Mouse (Mus musculus) small intestine, adult 2 months (tissue): Measurements from ENCODE around the gene Gskip. TPM values are rescaled to one million over a fixed set of nuclear protein-coding genes. Genes with fewer than 3 reads are reported as not detected.

Experiments used
- H3K27ac ChIP-seq: fragments of 200-500 bp; 2 replicates; pipeline ENCODE4 v1.5.1; 2012; ENCODE audit warnings: low read depth, low read length, control low read depth, inconsistent platforms; ENCODE audit not compliant: insufficient read depth
- H3K27me3 ChIP-seq: fragments of 200-500 bp; 2 replicates; pipeline ENCODE4 v1.6.1; 2012; ENCODE audit warnings: mild to moderate bottlenecking, moderate library complexity, low read length, inconsistent platforms; ENCODE audit not compliant: control insufficient read depth, insufficient read depth
- H3K36me3 ChIP-seq: fragments of 200-500 bp; 2 replicates; pipeline ENCODE4 v1.6.1; 2012; ENCODE audit warnings: mild to moderate bottlenecking, low read length, control low read depth, inconsistent platforms; ENCODE audit not compliant: control insufficient read depth, insufficient read depth
- H3K4me1 ChIP-seq: fragments of 200-500 bp; 2 replicates; pipeline ENCODE4 v1.6.1; 2012; ENCODE audit warnings: low read length, inconsistent platforms, mixed read lengths; ENCODE audit not compliant: control insufficient read depth, insufficient read depth, insufficient read length
- H3K4me3 ChIP-seq: fragments of 200-500 bp; 2 replicates; pipeline ENCODE4 v1.5.1; 2012; ENCODE audit warnings: low read depth, mild to moderate bottlenecking, control low read depth, inconsistent platforms, low read length, moderate library complexity
- CTCF ChIP-seq: fragments of 200-500 bp; IDR thresholded peaks from 2 replicates; pipeline ENCODE4 v1.5.1; 2012; ENCODE audit warnings: low read depth, mild to moderate bottlenecking, control low read depth, inconsistent platforms, low read length, moderate library complexity, mixed read lengths; ENCODE audit not compliant: insufficient replicate concordance, insufficient read length; ENCODE audit errors: extremely low read depth
- POLR2A ChIP-seq: fragments of 200-500 bp; IDR thresholded peaks from 2 replicates; pipeline ENCODE4 v1.6.1; 2012; ENCODE audit warnings: low read depth, mild to moderate bottlenecking, control low read depth, inconsistent platforms, low read length, moderate library complexity
- whole genome bisulfite sequencing: fragments of 180-500 bp; shearing (Covaris S2); methylation state at CpG from one replicate; pipeline ENCODE4 v1.1.7; 2018; 5-methylcytosine and 5-hydroxymethylcytosine counted together
- polyA plus RNA-seq: library from polyadenylated mRNA; depleted of rRNA; stranded (reverse); fragments of >200 nt; gene quantifications from 2 replicates; pipeline ENCODE4 v1.2.3, GENCODE M21; 2012; rRNA removed

Gene Gskip
- polyA plus RNA-seq, 1 experiment = 11.4 TPM

DNA sequence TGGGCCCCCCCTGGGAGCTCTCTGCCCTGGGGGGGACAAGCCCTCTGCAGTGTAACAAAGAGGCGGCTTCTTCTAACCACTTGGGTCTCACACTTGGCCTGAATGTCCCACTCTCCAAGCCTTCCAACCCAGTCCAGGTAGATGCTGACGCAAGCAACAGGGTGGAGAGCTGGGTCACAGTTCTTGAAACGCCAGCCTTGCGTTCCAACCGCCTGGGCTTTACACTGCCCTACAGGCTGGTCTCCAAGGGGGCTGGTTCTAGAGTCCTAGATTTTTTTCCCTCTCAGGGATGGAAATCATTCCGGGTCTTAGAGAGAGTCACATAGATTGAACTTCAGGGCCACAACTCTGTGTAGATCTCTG is 51.2 kb downstream of the Gskip start:
- H3K27ac ChIP-seq = no peak overlapping the region
- no peaks in the 10 kb centered on the region for H3K36me3 ChIP-seq
- TF ChIP-seq POLR2A = no peak
- no peak for TF ChIP-seq CTCF
- H3K27me3 ChIP-seq = no peaks in the 10 kb centered on the region
- no peaks in the 10 kb centered on the region; the same call in 1 of the 2 replicates for H3K4me1 ChIP-seq
- no peak overlapping the region for H3K4me3 ChIP-seq
- WGBS = 93% methylated on average over 6 of the region's 6 CpGs

GRCm38 (mm10) chr12:105738316-105739096 is 53.9 kb downstream of the Gskip start:
- Histone ChIP-seq H3K27me3 (no peaks in the 10 kb centered on the region), H3K36me3 (no peaks in the 10 kb centered on the region), H3K4me1 (no peaks in the 10 kb centered on the region), H3K27ac (no peak overlapping the region), H3K4me3 (no peak overlapping the region)
- no peak for TF ChIP-seq CTCF
- TF ChIP-seq POLR2A = no peak
- 88% methylated on average over 15 of the region's 15 CpGs for WGBS

DNA sequence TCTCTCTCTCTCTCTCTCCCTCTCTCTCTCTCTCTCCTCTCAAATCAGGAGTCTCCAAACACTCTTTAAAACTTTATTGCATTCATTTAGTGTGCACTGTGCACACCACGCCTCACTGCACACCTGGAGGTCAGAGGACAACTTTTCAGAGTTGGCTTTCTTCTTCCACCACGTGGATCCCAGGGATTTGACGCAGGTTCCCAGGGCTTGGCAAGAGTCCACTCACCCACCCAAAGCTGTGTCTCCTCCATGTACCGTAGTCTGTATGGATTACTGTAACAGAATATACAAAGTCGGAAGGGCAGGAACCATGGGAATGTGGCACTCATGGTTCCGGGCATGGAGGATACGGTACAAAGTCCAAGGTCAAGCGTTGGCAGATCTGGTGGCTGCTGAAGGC is 55.0 kb downstream of the Gskip start:
- Histone ChIP-seq H3K4me3 (no peak overlapping the region), H3K27me3 (no peaks in the 10 kb centered on the region), H3K27ac (no peak overlapping the region), H3K4me1 (no peaks in the 10 kb centered on the region), H3K36me3 (no peaks in the 10 kb centered on the region)
- TF ChIP-seq CTCF = no peak
- no peak for TF ChIP-seq POLR2A
- 69% methylated on average over 8 of the region's 8 CpGs for WGBS

GRCm38 (mm10) chr12:105748114-105748513 is 63.5 kb downstream of the Gskip start:
- Histone ChIP-seq H3K36me3 (no peaks in the 10 kb centered on the region), H3K27me3 (no peaks in the 10 kb centered on the region), H3K4me3 (peak overlapping the region; percentile 26; the same call in 1 of the 2 replicates), H3K4me1 (peaks cover 9% of the 10 kb centered on the region; the same call in 1 of the 2 replicates), H3K27ac (peak overlapping the region; percentile 3)
- 16% methylated on average over 5 of the region's 5 CpGs for WGBS
- no peak for TF ChIP-seq POLR2A
- TF ChIP-seq CTCF = no peak

Other genes starting within 250 kb of the Gskip start
- 0.53 and 0.75 TPM in 2 replicates for gene D430019H16Rik, start 231.0 kb upstream of the Gskip start, polyA plus RNA-seq
- 3.1 and 8.3 TPM in 2 replicates for gene Bdkrb2, start 121.6 kb upstream of the Gskip start, polyA plus RNA-seq
- gene Bdkrb1, start 81.7 kb upstream of the Gskip start, polyA plus RNA-seq = 0.20 and 0.67 TPM in 2 replicates
- gene Atg2b, start 382 bp downstream of the Gskip start, polyA plus RNA-seq = 5.6 and 9.8 TPM in 2 replicates
- 0.06 and 0.14 TPM in 2 replicates for gene Ak7, start 21.1 kb downstream of the Gskip start, polyA plus RNA-seq
- 41.6 and 61.3 TPM in 2 replicates for gene Papola, start 99.9 kb downstream of the Gskip start, polyA plus RNA-seq